Mouse (Mus musculus): ENCODE results near the gene Arhgef38. TPM values are rescaled to one million over a fixed set of nuclear protein-coding genes. Genes with fewer than 3 reads are reported as not detected.

The Arhgef38 gene
- total RNA-seq, 2 experiments from 2014 or later, result not detected

GRCm38 (mm10) chr3:133167550-133167949 is 67.2 kb downstream of the Arhgef38 start:
- DNase-seq (ENCODE audit: low spot score in 2 of 2), result no peak

GRCm38 (mm10) chr3:133165130-133165529 is 69.6 kb downstream of the Arhgef38 start:
- DNase-seq (ENCODE audit: low spot score in 2 of 2), result no peak

- no peak for DNase-seq (ENCODE audit: low spot score in 2 of 2)
These were observed 70.8 kb downstream of the Arhgef38 start for GRCm38 (mm10) chr3:133163913-133164406.

- DNase-seq (ENCODE audit: low spot score in 2 of 2), result no peak
These were observed 71.6 kb downstream of the Arhgef38 start for GRCm38 (mm10) chr3:133163174-133163573.

- DNase-seq (ENCODE audit: low spot score in 2 of 2), result no peak
These were observed 73.3 kb downstream of the Arhgef38 start for GRCm38 (mm10) chr3:133161407-133161806.

GRCm38 (mm10) chr3:133158260-133158659 is 76.5 kb downstream of the Arhgef38 start:
- DNase-seq (ENCODE audit: low spot score in 2 of 2), result no peak

- DNase-seq (ENCODE audit: low spot score in 2 of 2), result no peak
These were observed 80.1 kb downstream of the Arhgef38 start for GRCm38 (mm10) chr3:133154683-133155082.

- DNase-seq (ENCODE audit: low spot score in 2 of 2), result no peak
These were observed 81.1 kb downstream of the Arhgef38 start for GRCm38 (mm10) chr3:133153629-133154028.

GRCm38 (mm10) chr3:133152831-133153230 is 81.9 kb downstream of the Arhgef38 start:
- no peak for DNase-seq (ENCODE audit: low spot score in 2 of 2)

GRCm38 (mm10) chr3:133151629-133152028 is 83.1 kb downstream of the Arhgef38 start:
- no peak for DNase-seq (ENCODE audit: low spot score in 2 of 2)

- DNase-seq (ENCODE audit: low spot score in 2 of 2), result no peak
These were observed 90.1 kb downstream of the Arhgef38 start for GRCm38 (mm10) chr3:133144511-133145147.

- no peak for DNase-seq (ENCODE audit: low spot score in 2 of 2)
These were observed 92.9 kb downstream of the Arhgef38 start for GRCm38 (mm10) chr3:133141877-133142276.

- no peak for DNase-seq (ENCODE audit: low spot score in 2 of 2)
These were observed 102.1 kb downstream of the Arhgef38 start for GRCm38 (mm10) chr3:133132611-133133010.

- no peak for DNase-seq (ENCODE audit: low spot score in 2 of 2)
These were observed 103.4 kb downstream of the Arhgef38 start for GRCm38 (mm10) chr3:133131372-133131771.

- DNase-seq (ENCODE audit: low spot score in 2 of 2), result no peak
These were observed 121.5 kb downstream of the Arhgef38 start for GRCm38 (mm10) chr3:133113281-133113680.

- no peak for DNase-seq (ENCODE audit: low spot score in 2 of 2)
These were observed 123.0 kb downstream of the Arhgef38 start for GRCm38 (mm10) chr3:133111741-133112140.

GRCm38 (mm10) chr3:133109844-133110243 is 124.9 kb downstream of the Arhgef38 start:
- no peak for DNase-seq (ENCODE audit: low spot score in 2 of 2)

GRCm38 (mm10) chr3:133108731-133109130 is 126.0 kb downstream of the Arhgef38 start:
- no peak for DNase-seq (ENCODE audit: low spot score in 2 of 2)

GRCm38 (mm10) chr3:133104436-133104835 is 130.3 kb downstream of the Arhgef38 start:
- no peak for DNase-seq (ENCODE audit: low spot score in 2 of 2)

GRCm38 (mm10) chr3:133103768-133104167 is 131.0 kb downstream of the Arhgef38 start:
- DNase-seq (ENCODE audit: low spot score in 2 of 2), result no peak

GRCm38 (mm10) chr3:133098909-133099308 is 135.8 kb downstream of the Arhgef38 start:
- no peak for DNase-seq (ENCODE audit: low spot score in 2 of 2)

- DNase-seq (ENCODE audit: low spot score in 2 of 2), result no peak
These were observed 136.4 kb downstream of the Arhgef38 start for GRCm38 (mm10) chr3:133098336-133098735.

GRCm38 (mm10) chr3:133097936-133098335 is 136.8 kb downstream of the Arhgef38 start:
- no peak for DNase-seq (ENCODE audit: low spot score in 2 of 2)

Data from gastrocnemius, postnatal 4 days (tissue).